Mouse (Mus musculus): ENCODE results near the gene Trpv3. TPM values are rescaled to one million over a fixed set of nuclear protein-coding genes. Genes with fewer than 3 reads are reported as not detected.
A peak's percentile ranks its signal among the peaks of the same experiment; 100 is the strongest.

Gene Trpv3
- polyA plus RNA-seq (2012; rRNA removed): 0.18 and 0.25 TPM in 2 replicates

DNA sequence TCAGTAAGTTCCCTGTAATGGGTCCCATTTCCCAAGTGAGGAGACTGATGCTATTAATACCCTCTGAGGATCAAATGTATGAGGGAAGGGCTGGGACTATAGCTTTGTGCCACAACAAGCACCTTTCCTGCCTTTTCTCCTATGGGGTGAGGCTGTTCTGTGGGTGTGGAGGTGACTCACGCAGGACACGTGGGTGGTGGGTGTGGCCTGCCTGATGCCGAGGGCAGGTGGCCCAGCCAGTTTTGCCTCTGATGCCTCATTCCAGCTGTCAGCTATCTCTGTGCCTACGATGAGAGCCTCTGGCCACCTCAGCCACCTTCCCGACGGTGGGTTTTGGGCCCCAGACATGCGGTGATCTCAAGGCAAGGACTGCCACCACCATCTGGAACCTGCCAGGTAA is at the start of gene Trpv3:
Gene Trpv3 (plus strand): TSS at position 122 of the 400 bp plus-strand sequence.
- peak; percentile 56 for DNase-seq (ENCODE audit: low read depth)

DNA sequence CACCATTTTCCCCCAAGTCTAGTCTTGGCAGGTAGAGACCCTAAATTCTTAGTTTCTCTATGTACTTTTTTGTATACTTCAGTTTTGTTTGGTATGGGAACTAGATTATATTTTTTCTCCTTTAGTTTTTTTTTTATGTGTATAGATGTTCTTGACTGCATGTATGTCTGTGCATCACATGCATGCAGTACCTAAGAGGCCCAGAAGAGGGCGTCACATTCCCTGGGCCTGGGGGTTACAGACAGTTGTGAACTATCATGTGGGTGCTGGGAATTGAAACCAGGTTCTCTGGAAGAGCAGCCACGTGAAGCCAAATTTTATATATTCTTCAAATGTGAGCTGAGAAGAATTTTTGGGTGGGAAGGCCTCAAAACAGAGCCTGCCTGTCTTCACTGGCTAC is 47.5 kb upstream of the Trpv3 start:
- DNase-seq (ENCODE audit: low read depth): no peak

DNA sequence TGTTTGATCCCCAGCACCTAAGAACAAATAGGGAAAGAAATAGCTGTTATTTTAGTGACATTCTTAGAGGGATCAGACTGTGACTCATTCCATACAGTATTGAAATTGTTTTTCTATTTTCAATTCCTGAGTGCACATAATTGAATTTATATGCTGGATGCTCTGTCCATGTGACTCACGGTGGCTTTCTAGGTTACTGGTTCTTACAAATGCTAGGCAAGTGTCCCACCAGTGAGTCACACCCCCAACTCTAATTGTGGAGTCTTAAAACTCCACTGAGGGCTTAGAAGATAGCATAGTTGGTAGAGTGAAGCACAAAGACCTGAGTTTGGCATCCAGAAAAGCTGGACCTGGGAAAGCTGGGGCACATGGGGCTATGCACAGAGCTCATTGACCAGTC is 46.5 kb upstream of the Trpv3 start:
- no peak for DNase-seq (ENCODE audit: low read depth)

DNA sequence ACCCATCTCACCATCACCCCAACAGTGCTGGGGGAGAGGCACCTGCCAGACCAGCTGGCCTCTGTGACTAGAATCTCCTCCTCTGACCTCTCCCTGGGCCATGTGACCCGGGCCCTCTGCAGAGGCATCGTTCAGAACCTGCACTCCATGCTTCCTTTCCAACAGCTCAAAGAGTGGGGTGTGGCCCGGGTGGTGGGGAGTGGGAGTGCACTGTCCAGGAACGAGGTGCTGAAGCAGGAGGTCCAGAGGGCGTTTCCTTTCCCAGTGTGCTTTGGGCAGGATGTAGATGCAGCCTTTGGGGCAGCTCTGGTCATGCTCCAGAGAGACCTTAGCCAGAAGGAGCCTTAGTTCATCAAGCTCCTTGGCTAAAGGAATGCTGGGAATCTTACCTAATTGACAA is 44.3 kb upstream of the Trpv3 start:
- no peak for DNase-seq (ENCODE audit: low read depth)

DNA sequence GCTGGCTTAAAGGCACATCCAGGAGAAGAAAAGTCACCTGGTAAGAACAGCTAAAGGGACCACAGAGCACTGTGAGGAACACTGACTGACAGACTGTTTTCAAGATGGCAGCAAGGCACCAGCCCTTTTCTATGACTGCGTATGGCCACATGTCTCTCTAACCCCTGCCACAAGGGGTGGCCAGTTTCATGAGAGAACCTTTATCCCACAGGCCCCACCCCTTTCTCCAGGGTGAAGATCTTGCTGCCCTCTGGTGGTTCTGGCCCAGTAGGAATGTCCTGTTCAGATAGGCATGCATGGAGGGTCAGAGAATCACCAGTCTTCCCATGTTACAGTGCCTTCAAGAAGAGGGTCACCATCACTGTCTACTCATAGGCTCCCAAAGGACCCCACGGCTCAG is 43.2 kb upstream of the Trpv3 start:
- no peak for DNase-seq (ENCODE audit: low read depth)

DNA sequence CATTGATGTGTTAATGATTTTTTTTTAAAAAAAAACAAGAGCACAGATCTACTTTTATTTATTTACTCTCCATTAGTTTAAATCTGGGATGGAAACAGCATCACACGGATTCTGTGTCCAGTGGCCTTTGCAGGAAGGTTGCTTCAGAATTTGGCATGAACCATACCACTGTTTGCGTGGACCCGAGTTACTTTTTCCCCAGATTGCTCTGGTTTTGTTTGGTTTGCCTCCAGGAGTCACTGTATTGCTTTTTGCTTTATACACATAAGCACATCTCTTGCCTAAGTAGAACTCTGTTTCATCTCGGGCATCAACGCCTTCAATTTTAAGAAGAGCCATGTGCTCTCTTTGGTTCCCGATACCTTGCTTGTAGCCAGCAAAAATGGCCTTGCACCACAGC is 41.3 kb upstream of the Trpv3 start:
- DNase-seq (ENCODE audit: low read depth): no peak

DNA sequence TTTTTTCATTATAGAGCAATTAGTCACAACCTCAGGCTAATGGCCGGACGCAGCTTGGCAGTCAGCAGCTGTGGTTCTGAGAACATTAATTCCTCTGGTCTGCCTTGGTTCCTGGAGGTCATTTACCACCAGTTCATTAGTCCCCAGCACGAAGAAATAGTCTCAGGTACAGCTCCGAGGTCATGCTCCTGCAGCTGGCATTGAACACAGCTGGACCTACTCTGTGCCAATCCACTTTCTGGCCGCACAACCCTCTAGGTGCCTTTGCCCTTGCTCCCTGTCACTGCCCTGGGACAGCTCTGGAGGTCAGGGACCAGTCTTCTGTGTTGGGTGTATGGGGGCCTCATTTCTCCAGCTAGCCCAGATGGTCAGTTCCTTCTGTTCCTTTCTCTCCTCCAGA is 38.3 kb upstream of the Trpv3 start:
- no peak for DNase-seq (ENCODE audit: low read depth)

DNA sequence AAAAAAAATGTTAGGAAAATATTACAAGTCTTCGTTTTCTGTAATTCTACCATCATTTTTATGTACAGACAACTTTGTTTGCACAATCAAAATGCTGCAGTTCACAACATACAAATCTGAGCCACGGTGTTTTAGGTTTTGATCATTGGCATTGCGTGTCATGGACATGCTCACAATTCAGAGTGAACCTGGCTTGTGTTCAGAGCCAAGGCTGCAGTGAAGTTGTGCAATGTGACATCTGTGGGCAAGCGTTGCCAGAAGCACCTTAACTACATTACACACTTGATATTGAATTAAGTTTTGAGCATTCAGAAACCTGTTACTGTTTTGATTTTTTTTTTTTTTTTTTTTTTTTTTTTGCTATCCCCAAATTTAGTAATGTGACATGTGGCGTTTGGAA is 37.1 kb upstream of the Trpv3 start:
- no peak for DNase-seq (ENCODE audit: low read depth)

DNA sequence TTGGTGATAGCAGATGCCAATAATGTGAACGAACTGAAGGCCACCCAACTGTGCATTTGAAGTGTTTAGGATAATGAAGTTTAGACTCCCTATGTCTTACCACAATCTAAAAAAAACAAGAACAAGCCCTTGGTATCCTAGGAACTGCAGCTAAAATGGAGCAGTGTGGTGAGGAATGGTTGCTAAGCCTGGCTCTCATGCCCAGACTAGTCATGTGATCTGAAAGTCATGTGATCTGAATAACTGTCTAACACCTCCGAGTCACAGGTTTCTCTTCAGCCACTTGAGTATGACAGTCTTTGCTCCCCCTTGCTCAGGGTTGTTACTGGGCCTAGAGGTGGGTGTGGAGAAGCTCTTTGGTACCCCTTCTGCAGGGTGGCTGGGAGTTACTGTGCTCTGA is 34.7 kb upstream of the Trpv3 start:
- DNase-seq (ENCODE audit: low read depth): no peak

DNA sequence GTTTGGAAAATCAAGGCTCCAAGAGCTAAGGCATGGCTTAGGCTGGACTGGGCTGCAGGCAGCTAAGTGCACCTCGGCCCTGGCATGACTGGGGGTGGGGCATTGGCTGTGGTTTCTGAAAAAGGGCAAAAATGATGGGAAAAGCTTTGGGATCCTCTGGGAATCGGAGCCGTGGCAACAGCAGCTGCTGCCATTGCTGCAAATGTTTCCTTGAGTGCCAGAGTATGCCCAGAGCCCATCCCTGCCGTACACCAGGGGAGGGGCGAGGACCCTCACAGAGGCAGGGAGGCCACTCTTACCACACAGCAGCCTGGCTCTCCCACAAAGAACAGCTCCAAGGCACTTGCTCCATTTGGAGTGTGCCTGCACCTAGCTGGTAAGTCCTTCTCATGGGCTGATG is 33.2 kb upstream of the Trpv3 start, which contains the start of gene Trpv1:
Gene Trpv1 (plus strand): TSS at position 301 of the 400 bp plus-strand sequence.
- no peak for DNase-seq (ENCODE audit: low read depth)

DNA sequence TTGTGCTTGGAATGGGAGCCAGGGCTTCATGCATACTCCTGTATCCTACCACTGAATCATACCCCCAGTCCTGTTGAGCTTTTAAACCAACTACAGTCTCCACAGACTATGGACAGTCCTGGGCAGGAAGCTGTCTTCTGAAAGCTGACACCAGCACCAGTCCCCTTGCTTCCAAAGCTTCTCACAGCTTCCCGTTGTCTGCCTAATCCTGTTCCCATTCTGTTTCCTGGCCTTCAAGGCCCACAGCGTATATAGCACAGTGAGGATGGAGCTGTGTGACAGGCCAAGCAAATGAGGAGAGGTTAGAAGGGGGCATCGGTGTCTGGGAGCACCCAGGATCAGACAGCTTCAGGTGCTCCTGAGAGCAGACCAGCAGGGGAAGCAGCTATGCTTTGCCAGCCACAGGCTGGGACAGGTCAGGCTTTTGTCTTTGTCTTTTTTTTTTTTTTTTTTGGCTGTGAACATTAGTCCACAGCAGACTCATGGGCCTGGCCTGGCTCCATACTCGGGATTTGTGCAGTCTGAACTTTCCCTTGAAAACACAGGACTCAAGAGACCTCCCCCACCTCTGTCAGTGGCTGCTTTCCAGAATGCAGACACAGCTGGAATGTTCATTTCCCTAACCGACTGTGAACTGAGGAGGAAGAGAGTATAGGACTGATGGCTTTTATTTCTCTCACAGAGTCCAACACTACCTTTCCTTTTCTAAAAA is 31.0 kb upstream of the Trpv3 start:
- DNase-seq (ENCODE audit: low read depth): peak; percentile 73

DNA sequence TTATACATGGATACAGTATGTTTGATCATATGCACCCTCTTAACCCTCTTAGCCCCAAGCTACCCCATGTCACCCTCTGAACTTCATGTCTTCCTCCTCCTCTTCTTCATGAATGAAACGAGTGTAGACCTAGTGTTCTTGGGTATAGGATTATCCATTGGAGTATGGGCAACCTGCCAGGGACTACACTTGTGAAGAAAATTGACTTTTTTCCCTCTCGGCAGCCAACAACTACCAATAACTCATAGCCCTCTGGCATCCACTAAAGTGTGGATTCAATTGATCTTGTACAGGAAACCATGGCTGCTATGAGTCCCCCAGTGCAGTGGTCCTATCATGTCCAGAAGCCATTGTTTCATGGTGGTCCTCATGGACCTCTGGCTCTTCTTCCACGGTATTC is 30.5 kb upstream of the Trpv3 start:
- DNase-seq (ENCODE audit: low read depth): no peak

DNA sequence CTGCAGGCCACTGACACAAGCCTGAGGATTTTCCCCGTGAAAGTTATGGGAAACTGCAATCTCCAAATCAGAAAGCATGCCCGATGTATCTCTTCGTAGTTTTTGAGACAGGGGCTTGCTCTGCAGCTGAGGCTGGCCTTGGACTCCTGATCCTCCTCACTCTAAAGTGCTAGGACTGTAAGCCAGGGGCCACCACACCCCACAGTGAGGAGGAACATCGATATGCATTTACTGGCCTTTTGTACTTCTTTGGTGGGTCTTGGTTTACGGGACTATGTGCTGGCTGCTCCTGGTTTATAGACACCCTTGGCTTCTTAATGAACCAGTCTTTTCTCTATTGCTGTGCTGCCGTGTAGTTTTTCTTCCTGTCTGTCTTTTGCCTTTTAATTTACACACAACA is 25.0 kb upstream of the Trpv3 start:
- no peak for DNase-seq (ENCODE audit: low read depth)

DNA sequence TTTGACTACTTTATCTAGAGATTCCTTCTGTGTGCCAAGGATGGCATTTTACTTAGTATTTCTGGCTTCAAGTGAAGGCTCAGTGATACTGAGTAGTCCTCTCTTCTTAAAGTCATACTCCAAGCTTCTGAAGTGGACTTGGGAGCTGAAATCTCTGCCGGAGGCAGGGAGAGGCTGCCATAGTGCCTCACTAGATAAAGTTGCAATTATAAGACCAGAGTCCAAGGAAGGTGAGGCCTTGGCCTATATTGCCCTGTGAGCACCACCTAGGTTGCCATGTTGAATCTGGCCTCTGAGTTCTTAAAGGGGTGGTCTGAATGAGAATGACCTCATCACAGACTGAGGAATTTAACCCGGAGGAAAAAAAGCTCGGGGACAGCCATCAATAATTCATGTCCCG is 24.4 kb upstream of the Trpv3 start:
- no peak for DNase-seq (ENCODE audit: low read depth)

DNA sequence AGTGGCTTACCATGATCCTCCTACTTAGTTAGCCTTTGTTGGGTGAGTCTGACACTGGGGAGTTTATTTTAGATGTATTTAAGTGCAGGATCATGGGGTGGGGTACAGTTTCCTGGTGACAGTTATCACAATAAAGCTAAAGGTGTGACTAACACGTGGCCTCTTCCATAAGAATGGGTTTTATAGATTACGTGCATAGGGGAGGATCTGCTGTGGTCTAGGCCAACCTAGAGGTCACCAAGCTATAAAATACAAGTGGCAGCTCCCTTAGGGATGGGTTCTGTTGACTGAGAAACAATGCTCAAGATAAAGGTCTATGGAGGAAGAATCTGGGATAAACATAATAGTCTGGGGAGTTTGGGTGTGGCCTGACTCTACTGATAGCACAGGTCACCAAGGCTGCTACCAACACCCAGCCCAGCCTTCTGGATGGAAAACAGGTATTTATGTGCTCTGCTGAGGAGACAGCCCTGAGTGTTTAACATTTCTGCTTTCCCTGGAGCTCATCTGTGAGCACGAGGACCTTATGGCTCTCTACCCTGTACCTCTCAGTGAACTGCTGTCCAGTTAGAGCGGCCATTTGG is 9.7 kb upstream of the Trpv3 start:
- no peak for DNase-seq (ENCODE audit: low read depth)

DNA sequence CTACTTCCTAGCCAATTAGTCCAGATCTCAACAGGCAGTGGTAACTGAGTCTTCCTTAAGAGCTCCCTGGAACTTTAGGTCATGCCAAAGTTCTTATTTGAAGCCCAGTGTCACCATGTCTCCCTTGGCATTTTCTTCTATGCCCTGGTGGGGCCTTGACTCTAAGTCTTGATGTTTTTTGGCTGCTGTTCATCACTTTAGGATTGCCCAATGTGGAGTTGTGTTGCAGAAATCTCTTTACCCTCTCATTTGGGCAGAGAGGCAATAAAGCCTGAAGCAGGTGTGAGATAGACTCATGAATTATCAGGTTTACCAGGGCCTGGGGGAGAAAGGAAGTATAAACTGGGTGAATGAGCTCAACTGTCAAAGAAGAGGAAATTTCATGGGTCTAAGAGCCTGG is 8.5 kb upstream of the Trpv3 start:
- no peak for DNase-seq (ENCODE audit: low read depth)

DNA sequence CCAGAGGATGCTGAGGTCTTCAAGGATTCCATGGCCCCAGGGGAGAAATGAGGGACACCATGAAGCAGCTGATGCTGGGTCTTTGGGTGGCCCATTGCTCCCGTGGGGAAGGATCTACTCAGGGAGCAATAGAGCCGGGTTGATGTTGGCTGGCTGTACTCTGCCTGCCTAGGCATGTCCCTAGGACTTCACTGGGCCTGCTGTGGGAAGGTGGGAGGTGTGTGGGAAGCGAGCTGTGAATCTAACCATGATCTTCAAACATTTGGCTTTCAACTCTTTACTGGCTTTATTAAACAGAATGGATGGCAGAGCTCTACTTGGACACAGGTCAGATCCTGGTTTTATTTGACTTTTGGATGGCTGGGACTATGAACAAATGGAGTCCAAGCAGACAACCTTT is 6.7 kb upstream of the Trpv3 start:
- peak; percentile 83 for DNase-seq (ENCODE audit: low read depth)

DNA sequence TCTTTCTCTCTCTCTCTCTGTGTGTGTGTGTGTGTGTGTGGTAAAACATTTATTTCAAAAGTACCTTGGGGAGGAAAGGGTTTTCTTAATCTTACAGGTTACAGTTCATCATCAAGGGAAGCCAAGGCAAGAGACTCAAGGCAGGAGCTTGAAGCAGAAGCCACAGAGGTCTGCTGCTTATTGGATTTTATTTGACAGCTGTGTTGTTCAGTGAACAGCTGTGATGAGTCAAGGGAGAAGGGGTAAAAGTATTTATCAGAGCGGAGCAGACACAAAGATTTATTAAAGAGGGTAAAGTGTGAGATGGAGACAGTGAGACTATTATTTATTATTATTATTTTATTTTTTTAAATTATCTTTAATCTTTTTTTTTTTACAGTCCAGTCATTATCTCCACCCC is 5.8 kb upstream of the Trpv3 start:
- no peak for DNase-seq (ENCODE audit: low read depth)

DNA sequence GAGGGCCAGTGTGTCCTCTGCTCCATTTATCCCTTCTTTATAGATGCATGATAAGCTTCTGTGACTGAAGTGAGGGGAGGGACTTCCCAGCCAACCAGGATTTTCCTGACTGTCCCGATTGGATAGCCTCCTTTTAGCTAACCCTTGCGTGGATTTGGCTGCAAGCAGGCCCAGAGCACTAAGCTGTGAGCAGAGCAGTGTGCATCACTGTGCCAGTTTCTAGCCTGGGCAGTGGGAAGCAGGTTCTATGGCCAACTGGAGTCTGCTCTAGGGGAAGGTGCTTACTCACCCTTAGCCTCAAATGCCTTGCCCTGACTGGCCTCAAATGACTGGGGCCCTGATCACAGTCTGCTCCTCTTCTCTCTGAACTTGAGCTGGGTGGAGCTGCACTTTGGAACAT is 7.6 kb downstream of the Trpv3 start:
- no peak for DNase-seq (ENCODE audit: low read depth)

DNA sequence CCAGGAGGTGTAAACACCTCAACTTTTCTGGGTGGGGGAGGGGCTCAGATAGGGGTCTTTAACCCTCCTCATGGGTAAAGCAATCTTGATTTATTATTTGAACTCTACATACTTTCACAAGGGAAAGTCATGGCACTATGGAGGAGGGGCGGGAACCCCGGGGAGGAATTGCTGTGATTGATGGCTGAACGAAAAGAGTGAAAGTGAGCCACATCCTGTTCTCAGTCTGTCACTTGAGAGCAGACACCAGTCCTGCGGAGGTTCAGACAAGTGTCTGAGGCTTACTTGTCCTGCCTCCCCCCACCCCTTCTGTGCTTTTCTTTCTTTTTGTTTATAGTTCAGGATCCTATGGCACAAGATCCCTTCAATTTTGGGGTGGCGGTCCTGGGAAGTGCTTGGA is 13.5 kb downstream of the Trpv3 start:
- no peak for DNase-seq (ENCODE audit: low read depth)

DNA sequence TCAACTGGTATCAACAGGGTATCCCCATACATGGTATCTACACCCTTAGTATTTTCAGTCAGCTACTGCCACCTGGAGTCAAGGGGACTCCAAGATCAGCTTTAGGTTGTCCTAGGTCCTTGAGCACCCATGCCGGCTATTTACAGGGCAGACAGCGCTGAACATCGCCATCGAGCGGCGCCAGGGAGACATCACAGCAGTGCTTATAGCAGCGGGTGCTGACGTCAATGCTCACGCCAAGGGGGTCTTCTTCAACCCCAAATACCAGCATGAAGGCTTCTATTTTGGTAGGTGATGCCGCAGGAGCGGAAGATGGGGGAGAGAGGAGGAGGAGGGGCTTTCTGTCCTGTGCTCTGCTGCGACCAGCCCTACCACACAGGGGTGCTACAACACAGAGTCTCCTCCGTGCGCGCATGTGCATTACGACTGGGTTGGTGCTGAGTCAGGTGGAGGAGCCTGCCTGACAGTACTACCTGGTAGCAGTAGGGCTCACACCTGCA is 14.4 kb downstream of the Trpv3 start:
- no peak for DNase-seq (ENCODE audit: low read depth)

DNA sequence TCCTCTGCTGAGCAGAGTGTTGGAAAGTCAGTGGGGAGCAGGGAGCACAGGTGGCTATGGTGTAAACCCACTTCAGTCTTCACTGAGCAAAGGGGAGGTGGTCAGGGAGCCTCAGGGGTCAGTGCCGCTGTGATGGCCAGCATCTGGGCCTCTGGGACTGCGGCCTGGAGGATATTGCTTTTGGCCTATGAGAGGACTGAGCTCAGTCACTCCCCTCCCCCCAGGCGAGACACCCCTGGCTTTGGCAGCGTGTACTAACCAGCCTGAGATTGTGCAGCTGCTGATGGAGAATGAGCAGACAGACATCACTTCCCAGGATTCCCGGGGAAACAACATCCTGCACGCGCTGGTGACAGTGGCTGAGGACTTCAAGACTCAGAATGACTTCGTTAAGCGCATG is 16.2 kb downstream of the Trpv3 start:
- DNase-seq (ENCODE audit: low read depth): no peak

DNA sequence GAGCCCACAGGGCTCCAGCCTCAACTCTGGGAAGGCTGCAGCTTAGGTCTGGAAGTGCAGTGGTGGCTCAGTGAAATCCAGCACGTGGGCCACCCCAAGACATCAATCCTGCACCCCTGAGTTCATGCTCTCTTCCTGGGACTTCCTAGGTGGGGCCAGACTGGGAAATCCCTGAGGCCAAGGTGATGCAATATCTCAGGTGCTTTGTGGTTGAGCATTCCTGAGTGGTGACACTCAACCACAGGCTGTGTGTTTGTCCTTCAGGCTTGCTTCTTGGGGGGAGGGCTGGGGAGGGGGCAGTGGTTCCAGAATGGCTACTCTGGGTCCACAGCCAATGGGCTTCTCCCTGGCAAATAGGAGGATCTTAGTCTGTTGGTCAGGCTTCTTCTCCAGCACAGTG is 16.7 kb downstream of the Trpv3 start:
- DNase-seq (ENCODE audit: low read depth): no peak

DNA sequence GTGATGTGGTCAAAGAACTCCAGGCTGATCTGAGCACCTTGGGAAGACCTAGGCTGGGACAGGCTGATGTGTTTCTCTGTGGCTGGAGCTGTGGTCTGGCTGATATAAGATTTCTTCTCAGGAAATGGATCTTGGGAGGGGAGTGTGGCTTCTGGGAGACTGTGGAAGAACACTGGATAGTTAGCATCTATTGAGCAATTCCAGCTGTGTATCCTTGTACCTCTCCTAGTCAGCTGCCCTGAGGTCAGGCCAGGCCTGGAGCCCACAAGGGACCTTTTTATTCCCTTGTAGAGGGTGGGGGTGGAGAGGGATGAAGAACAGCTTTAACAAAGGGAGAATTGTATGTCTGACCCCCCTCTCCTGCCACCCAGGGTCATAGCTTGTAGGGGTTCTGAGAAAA is 17.2 kb downstream of the Trpv3 start:
- no peak for DNase-seq (ENCODE audit: low read depth)
